In genomic region chr1:168380241-168380770, GRCm38 (mm10) we compare ENCODE assay signal across 11 mouse cellular contexts. TPM values are rescaled to one million over a fixed set of nuclear protein-coding genes. Genes with fewer than 3 reads are reported as not detected.
DNase-seq lines count a peak whose midpoint lies in the region; ATAC-seq lines count a peak whose summit lies in the region.
"Had no signal": no experiment of that assay in that cellular context is flagged by ENCODE, and none has a peak within 500 bp of the region (broad histone marks: within the 10 kb centered on the region; RNA-seq: fewer than 3 reads in every experiment).

No protein-coding gene starts in this region.

- H3K9me3 ChIP-seq in heart, embryonic 11.5 days (replicated peaks; ENCODE audit: control insufficient read depth, low read length): no peaks in the 10 kb centered on the region
- H3K9me3 ChIP-seq: embryonic facial prominence, embryonic 13.5 days had no signal

- peak overlapping the region; percentile 18; the same call in 1 of the 2 replicates for H3K27ac ChIP-seq in heart, embryonic 11.5 days (ENCODE audit: low read depth, low read length)

- H3K4me1 ChIP-seq in heart, embryonic 11.5 days (ENCODE audit: control insufficient read depth, insufficient read depth, low read length): peaks cover 53% of the 10 kb centered on the region

- DNase-seq in adipocyte (ENCODE audit: low spot score): peak; percentile 55
- peak; percentile 76 to 81 for DNase-seq in cerebellum, postnatal 14 days
- peak; percentile 70 to 81 for DNase-seq in kidney, postnatal 4 days
- DNase-seq in frontal cortex, postnatal 14 days (ENCODE audit: low spot score in 2 of 2): no peak
- DNase-seq in urinary bladder, postnatal 4 days (ENCODE audit: low spot score in 2 of 2): no peak
- DNase-seq in thymus, postnatal 10 days (ENCODE audit: low spot score in 2 of 2): no peak
- DNase-seq in right cerebral cortex, postnatal 25 days: no peak

- H3K4me3 ChIP-seq in heart, embryonic 11.5 days (ENCODE audit: low read depth, low read length): no peak overlapping the region
- H3K4me3 ChIP-seq: embryonic facial prominence, embryonic 13.5 days; myocyte had no signal

- 0 out of 2 replicates have a peak overlapping the region, but pooled peaks have one; percentile 6 for H3K4me2 ChIP-seq in heart, embryonic 11.5 days
- H3K4me2 ChIP-seq: embryonic facial prominence, embryonic 13.5 days had no signal

- 0 out of 2 replicates have a peak, but pooled peaks have one; percentile 20 for ATAC-seq in heart, embryonic 11.5 days (replicated peaks; ENCODE audit: insufficient number of reproducible peaks, low FRiP score, low TSS enrichment)

- WGBS in heart, embryonic 11.5 days (ENCODE audit: insufficient replicate concordance): 35% methylated on average over 9 of the region's 9 CpGs

- H3K9ac ChIP-seq in heart, embryonic 11.5 days (ENCODE audit: low read depth, low read length): no peak overlapping the region
- H3K9ac ChIP-seq: embryonic facial prominence, embryonic 13.5 days had no signal

- no peaks in the 10 kb centered on the region for H3K27me3 ChIP-seq in heart, embryonic 11.5 days (ENCODE audit: control insufficient read depth, insufficient read depth, low read length)
- H3K27me3 ChIP-seq: embryonic facial prominence, embryonic 13.5 days had no signal

- H3K36me3 ChIP-seq in heart, embryonic 11.5 days (ENCODE audit: control insufficient read depth, insufficient read depth, low read length): no peaks in the 10 kb centered on the region
- H3K36me3 ChIP-seq: G1E had no signal

RNA-seq across cellular contexts. Expression of gene Pbx1, which starts 51.8 kb away (rescaled TPM):
- polyA plus RNA-seq in heart, embryonic 11.5 days (2014; fragmentation: Nextera tagmentation; extraction: Ambion mirVana): 25.0 and 33.5 TPM in 2 replicates
- polyA plus RNA-seq: G1E had no signal

Comparison
In these comparisons a context has a peak if more than half of its experiments do, and no peak if none do; other contexts are left out.
1. DNase-seq: peak in adipocyte (single experiment), cerebellum, postnatal 14 days (2 of 2) and kidney, postnatal 4 days (2 of 2); none in frontal cortex, postnatal 14 days (0 of 2), urinary bladder, postnatal 4 days (0 of 2), thymus, postnatal 10 days (0 of 2) and right cerebral cortex, postnatal 25 days (single experiment).